Mouse (Mus musculus) liver, adult 2 months (tissue): ENCODE measurements around the gene Pknox2. TPM values are rescaled to one million over a fixed set of nuclear protein-coding genes. Genes with fewer than 3 reads are reported as not detected.

Experiments used
- DNase-seq: peaks from one replicate; pipeline ENCODE4 v3.0.0-alpha.2; 2011; ENCODE audit warnings: low read depth, low spot score; ENCODE audit errors: extremely low read depth
- H3K27ac ChIP-seq: fragments of 200-500 bp; replicated peaks from 2 replicates; pipeline ENCODE4 v1.5.1; 2012; ENCODE audit warnings: low read depth, mild to moderate bottlenecking, control low read depth, inconsistent platforms, low read length; ENCODE audit not compliant: insufficient read depth
- H3K27me3 ChIP-seq: fragments of 200-500 bp; 2 replicates; pipeline ENCODE4 v1.6.1; 2012; ENCODE audit warnings: mild to moderate bottlenecking, moderate library complexity, low read length, inconsistent platforms; ENCODE audit not compliant: control insufficient read depth, insufficient read depth
- H3K36me3 ChIP-seq: fragments of 200-500 bp; 2 replicates; pipeline ENCODE4 v1.6.1; 2012; ENCODE audit warnings: low read length, inconsistent platforms; ENCODE audit not compliant: control insufficient read depth, insufficient read depth
- H3K4me1 ChIP-seq: fragments of 200-500 bp; 2 replicates; pipeline ENCODE4 v1.6.1; 2011; ENCODE audit warnings: low read length; ENCODE audit not compliant: control insufficient read depth, insufficient read depth
- H3K4me3 ChIP-seq: fragments of 200-500 bp; 2 replicates; pipeline ENCODE4 v1.5.1; 2011; ENCODE audit warnings: low read depth, mild to moderate bottlenecking, control low read depth, low read length, moderate library complexity; ENCODE audit not compliant: insufficient read depth
- H3K79me2 ChIP-seq: fragments of 200-500 bp; 2 replicates; pipeline ENCODE4 v1.6.1; 2012; ENCODE audit warnings: inconsistent platforms, mild to moderate bottlenecking, low read length, moderate library complexity; ENCODE audit not compliant: control insufficient read depth, insufficient read depth
- H3K9ac ChIP-seq: fragments of 200-500 bp; 2 replicates; pipeline ENCODE4 v1.6.1; 2012; ENCODE audit warnings: low read depth, mild to moderate bottlenecking, control low read depth, inconsistent platforms, low read length
- CTCF ChIP-seq: fragments of 200-500 bp; IDR thresholded peaks from 2 replicates; pipeline ENCODE4 v1.5.1; 2011; ENCODE audit warnings: low read depth, low read length, control low read depth
- POLR2A ChIP-seq: fragments of 200-500 bp; IDR thresholded peaks from 2 replicates; pipeline ENCODE4 v1.6.1; 2011; ENCODE audit warnings: low read length, control low read depth; ENCODE audit not compliant: insufficient read depth; ENCODE audit errors: extremely low read depth
- WGBS: fragments of 180-500 bp; shearing (Covaris S2); methylation state at CpG from one replicate; pipeline ENCODE4 v1.1.7; 2018; 5-methylcytosine and 5-hydroxymethylcytosine counted together
- polyA plus RNA-seq: library from polyadenylated mRNA; depleted of rRNA; stranded (reverse); fragments of >200 nt; gene quantifications from 2 replicates; pipeline ENCODE4 v1.2.3, GENCODE M21; 2012
- total RNA-seq: library from RNA; depleted of rRNA; stranded (reverse); fragments of >200 nt; gene quantifications from 2 replicates; pipeline ENCODE4 v1.2.3, GENCODE M21; 2014

Gene Pknox2
- total and polyA plus RNA-seq, 2 experiments = 0.09 to 0.42 TPM

- Histone ChIP-seq H3K79me2 (no peaks in the 10 kb centered on the region), H3K27ac (no peak overlapping the region), H3K4me3 (no peak overlapping the region), H3K36me3 (no peaks in the 10 kb centered on the region), H3K4me1 (no peaks in the 10 kb centered on the region), H3K27me3 (peaks cover 2% of the 10 kb centered on the region; the same call in 1 of the 2 replicates), H3K9ac (no peak overlapping the region)
- DNase-seq = no peak
- no peak for TF ChIP-seq CTCF
- no peak for TF ChIP-seq POLR2A
- WGBS = 64% methylated on average over 4 of the region's 4 CpGs
These were observed 205.1 kb downstream of the Pknox2 start for GRCm38 (mm10) chr9:36942131-36942530.

- H3K9ac ChIP-seq = no peak overlapping the region
- DNase-seq = no peak
- H3K4me3 ChIP-seq = no peak overlapping the region
- H3K27ac ChIP-seq = no peak overlapping the region
- H3K79me2 ChIP-seq = no peaks in the 10 kb centered on the region
- H3K4me1 ChIP-seq = no peaks in the 10 kb centered on the region
- WGBS = 38% methylated on average over 5 of the region's 5 CpGs
- TF ChIP-seq CTCF (no peak), POLR2A (no peak)
- peaks cover 2% of the 10 kb centered on the region; the same call in 1 of the 2 replicates for H3K27me3 ChIP-seq
- H3K36me3 ChIP-seq = no peaks in the 10 kb centered on the region
These were observed 205.6 kb downstream of the Pknox2 start for GRCm38 (mm10) chr9:36941565-36941964.

GRCm38 (mm10) chr9:36938601-36939078, 208.6 kb downstream of the Pknox2 start:
- Histone ChIP-seq H3K27me3 (peaks cover 2% of the 10 kb centered on the region; the same call in 1 of the 2 replicates), H3K27ac (no peak overlapping the region), H3K79me2 (no peaks in the 10 kb centered on the region), H3K36me3 (no peaks in the 10 kb centered on the region), H3K9ac (no peak overlapping the region), H3K4me1 (no peaks in the 10 kb centered on the region), H3K4me3 (no peak overlapping the region)
- WGBS = 73% methylated on average over 8 of the region's 8 CpGs
- no peak for DNase-seq
- no peak for TF ChIP-seq CTCF
- no peak for TF ChIP-seq POLR2A

GRCm38 (mm10) chr9:36933813-36934493, 213.3 kb downstream of the Pknox2 start:
- no peaks in the 10 kb centered on the region; the same call in 1 of the 2 replicates for H3K27me3 ChIP-seq
- TF ChIP-seq CTCF (peak; percentile 19; the same call in 1 of the 2 replicates), POLR2A (no peak)
- peak; percentile 24 for DNase-seq

GRCm38 (mm10) chr9:36932950-36933812, 214.0 kb downstream of the Pknox2 start:
- DNase-seq = no peak
- no peaks in the 10 kb centered on the region for H3K27me3 ChIP-seq
- WGBS = 81% methylated on average over 12 of the region's 12 CpGs
- no peaks in the 10 kb centered on the region for H3K36me3 ChIP-seq
- no peak overlapping the region for H3K4me3 ChIP-seq
- no peaks in the 10 kb centered on the region for H3K4me1 ChIP-seq
- H3K9ac ChIP-seq = no peak overlapping the region
- H3K27ac ChIP-seq = no peak overlapping the region
- TF ChIP-seq POLR2A (no peak), CTCF (no peak)
- no peaks in the 10 kb centered on the region for H3K79me2 ChIP-seq

More at GRCm38 (mm10) chr9:36933813-36934493, 213.3 kb downstream of the Pknox2 start:
- H3K9ac ChIP-seq = no peak overlapping the region
- 55% methylated on average over 16 of the region's 16 CpGs for WGBS
- no peak overlapping the region for H3K27ac ChIP-seq
- no peak overlapping the region for H3K4me3 ChIP-seq
- H3K79me2 ChIP-seq = no peaks in the 10 kb centered on the region
- no peaks in the 10 kb centered on the region for H3K4me1 ChIP-seq
- no peaks in the 10 kb centered on the region for H3K36me3 ChIP-seq

- 57% methylated on average over 4 of the region's 4 CpGs for WGBS
- no peak for DNase-seq
These were observed 215.6 kb downstream of the Pknox2 start for GRCm38 (mm10) chr9:36931657-36932056.

More at GRCm38 (mm10) chr9:36931657-36932056, 215.6 kb downstream of the Pknox2 start:
- Histone ChIP-seq H3K27ac (no peak overlapping the region), H3K4me1 (no peaks in the 10 kb centered on the region), H3K9ac (no peak overlapping the region), H3K27me3 (no peaks in the 10 kb centered on the region), H3K79me2 (no peaks in the 10 kb centered on the region), H3K4me3 (no peak overlapping the region), H3K36me3 (no peaks in the 10 kb centered on the region)
- TF ChIP-seq POLR2A (no peak), CTCF (no peak)
